Mouse (Mus musculus) liver (tissue): Measurements from ENCODE around the gene Zfp597.
"Not testable (repeated sequence)": the region's sequence is repeated elsewhere in the genome, so short reads cannot be mapped to it uniquely, and the experiment has no call there.

ENCODE experiments used
- DNase-seq: peaks from one replicate; pipeline ENCODE4 v3.0.0-alpha.2; 2020; ENCODE audit warnings: mixed read lengths

The Zfp597 gene

DNA sequence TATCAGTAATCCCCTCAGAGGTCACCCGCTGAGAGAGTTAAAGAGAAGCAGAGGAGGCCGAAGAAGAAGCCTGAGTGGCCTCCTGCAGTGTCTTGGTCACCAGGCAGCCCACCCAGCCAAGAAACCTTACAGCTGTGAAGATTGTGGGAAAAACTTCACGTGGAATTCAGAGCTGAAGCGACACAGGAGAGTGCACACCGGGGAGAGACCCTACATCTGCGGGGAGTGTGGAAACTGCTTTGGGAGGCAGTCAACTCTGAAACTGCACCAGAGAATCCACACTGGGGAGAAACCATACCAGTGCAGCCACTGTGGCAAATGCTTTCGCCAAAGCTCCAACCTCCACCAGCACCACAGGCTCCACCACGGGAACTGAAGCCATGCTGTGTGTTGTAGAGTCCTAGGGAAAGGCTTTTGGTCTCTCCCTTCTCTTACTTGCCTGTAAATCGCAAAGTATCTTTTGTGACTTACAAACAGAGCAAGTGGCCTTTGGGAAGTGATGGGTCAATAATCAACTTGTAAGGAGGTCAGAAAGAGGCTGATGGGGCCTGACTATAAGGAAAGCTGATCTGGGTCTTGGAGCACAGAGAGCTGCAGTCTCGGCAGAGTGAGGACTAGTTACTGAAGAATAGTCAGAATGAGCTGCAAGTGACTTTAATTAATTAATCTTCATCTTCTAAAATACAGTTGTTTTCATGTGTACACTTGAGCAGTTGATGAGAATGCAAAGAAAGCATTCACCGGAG, 29.8 kb downstream of the Zfp597 start:
- no peak for DNase-seq

DNA sequence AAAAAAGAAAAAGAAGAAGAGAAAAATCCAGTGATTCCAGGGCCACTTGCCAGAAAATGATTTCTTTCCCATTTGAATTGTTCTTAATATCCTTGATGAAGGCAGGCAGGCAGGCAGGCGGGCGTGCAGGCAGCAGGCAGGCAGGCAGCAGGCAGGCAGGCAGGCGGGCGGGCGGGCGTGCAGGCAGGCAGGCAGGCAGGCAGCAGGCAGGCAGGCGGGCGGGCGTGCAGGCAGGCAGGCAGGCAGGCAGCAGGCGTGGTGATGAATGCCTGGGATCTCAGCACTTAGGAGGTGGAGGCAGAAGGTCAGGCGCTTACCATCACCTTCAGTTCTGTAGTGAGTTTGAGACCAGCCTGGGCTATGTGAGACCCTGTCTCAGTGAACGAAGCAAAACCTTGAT, 31.8 kb downstream of the Zfp597 start:
- peak; percentile 32 for DNase-seq

GRCm38 (mm10) chr16:3851301-3851700, 33.1 kb downstream of the Zfp597 start:
- not testable (repeated sequence) for DNase-seq

DNA sequence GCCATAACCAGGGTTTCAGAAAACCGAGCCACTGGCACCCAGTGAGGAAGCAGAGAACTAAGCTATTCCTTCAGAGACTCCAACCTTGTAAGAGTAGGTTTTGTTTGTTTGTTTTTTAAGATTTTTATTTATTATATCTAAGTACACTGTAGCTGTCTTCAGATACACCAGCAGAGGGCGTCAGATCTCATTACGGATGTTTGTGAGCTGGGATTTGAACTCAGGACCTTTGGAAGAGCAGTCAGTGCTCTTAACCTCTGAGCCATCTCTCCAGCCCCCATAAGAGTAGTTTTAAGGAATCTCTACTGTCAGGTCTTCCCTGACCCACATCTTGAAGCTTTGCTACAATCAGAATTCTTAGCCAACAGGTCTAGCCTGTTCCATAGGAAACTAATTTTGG, 35.9 kb downstream of the Zfp597 start:
- no peak for DNase-seq

- DNase-seq: no peak
These were observed 36.5 kb downstream of the Zfp597 start for GRCm38 (mm10) chr16:3847871-3848270.

DNA sequence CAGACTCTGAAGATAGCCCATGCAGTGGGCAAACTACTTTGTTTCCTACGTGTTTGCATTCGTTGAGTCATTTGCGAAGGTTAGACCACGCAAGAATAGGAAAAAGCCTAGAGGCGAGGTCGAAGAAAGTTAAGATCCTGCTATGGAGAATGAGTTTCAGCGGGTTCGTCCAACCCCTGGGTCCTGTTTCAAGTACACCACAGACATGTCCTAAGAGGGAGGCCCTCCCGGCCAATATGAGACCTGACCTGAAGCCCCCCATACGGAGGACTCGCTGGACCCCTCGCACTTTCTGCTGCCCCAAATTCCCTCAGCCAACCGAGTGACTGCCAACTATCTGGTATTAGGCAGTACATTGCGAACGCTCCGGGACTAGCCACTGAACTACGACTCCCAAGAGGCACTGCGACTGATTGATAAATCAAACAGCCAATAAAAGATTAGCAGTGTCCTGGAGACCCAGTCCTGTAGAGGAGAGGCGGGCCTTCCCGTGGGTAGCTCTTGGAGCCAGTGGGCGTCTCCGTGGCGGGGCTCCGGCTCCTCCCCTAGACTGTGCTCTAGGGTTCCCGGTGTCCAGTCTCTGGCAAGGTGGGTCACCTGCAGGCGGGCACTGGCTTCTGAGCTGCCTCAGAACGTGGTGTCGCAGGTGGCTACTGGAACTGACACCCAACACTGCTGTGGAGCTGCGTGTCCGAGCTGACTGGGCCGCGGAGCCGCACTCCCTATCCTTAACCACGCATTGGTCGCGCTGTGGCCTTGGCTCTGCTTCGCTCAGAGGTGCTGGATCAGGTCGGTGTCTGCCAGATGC, 37.4 kb downstream of the Zfp597 start, which contains the start of gene Zfp174:
Zfp174 (plus strand) TSS at position 558 of the 808 bp plus-strand sequence.
- DNase-seq: peak; percentile 93

- no peak for DNase-seq
These were observed 40.6 kb downstream of the Zfp597 start for GRCm38 (mm10) chr16:3843796-3844195.

DNA sequence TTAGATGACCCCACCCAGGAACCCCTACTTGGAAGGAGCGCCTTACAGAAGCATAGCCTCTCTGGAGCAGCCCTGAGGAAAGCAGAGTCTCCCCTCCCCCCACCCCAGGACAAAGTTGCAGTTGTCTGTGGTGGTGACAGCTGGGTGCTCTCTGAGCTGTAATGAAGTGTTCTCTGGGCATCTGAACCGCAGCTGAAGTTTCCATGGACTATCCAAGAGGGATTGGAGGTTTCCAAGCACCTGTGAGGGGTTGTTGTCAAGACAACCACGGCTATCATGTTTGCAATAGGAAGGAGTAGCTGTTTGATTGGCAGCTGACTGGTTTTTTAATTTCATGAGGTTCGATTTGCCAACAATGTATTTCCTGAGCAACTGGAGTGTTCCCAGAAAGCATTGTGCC, 41.4 kb downstream of the Zfp597 start:
- DNase-seq: peak; percentile 5

DNA sequence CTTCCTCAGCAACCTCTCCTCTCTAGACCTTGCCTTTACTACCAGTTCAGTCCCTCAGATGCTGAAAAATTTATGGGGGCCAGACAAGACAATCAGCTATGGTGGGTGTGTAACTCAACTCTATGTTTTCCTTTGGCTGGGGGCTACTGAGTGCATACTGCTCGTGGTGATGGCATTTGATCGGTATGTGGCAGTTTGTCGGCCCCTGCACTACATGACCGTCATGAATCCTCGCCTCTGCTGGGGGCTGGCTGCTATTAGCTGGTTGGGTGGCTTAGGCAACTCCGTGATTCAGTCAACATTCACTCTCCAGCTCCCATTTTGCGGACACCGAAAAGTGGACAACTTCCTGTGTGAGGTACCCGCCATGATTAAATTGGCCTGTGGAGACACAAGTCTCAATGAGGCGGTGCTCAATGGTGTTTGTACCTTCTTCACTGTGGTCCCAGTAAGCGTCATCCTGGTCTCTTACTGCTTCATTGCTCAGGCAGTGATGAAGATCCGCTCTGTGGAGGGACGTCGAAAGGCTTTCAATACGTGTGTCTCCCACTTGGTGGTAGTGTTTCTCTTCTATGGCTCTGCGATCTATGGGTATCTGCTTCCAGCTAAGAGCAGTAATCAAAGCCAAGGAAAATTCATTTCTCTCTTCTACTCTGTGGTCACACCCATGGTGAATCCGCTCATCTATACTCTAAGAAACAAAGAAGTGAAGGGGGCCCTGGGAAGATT, 45.0 kb downstream of the Zfp597 start:
- DNase-seq: no peak

GRCm38 (mm10) chr16:3835461-3835860, 48.9 kb downstream of the Zfp597 start:
- no peak for DNase-seq

- DNase-seq: no peak
These were observed 53.7 kb downstream of the Zfp597 start, which contains the start of gene Olfr15 for GRCm38 (mm10) chr16:3830588-3831109. Gene Olfr15, plus strand, starts transcription at chr16:3830878.

DNA sequence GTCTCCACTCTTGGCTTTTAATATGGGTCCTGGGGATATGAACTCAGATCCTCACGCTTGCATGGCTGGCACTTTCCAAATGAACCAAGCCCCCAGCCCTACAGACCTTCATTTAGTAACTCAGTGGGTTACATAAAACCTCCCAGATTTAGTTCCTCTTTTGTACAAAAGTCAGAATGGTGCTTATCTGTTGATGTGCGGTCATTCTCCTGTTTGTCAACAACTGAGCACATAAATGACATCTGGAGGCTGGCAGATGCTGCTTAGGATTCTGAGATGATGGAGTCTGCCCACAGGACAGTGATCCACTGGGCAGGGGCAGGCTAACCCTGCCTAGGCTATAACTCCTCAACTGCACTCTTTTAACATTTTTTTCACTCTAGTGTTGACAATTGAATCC, 54.6 kb downstream of the Zfp597 start:
- DNase-seq: no peak

DNA sequence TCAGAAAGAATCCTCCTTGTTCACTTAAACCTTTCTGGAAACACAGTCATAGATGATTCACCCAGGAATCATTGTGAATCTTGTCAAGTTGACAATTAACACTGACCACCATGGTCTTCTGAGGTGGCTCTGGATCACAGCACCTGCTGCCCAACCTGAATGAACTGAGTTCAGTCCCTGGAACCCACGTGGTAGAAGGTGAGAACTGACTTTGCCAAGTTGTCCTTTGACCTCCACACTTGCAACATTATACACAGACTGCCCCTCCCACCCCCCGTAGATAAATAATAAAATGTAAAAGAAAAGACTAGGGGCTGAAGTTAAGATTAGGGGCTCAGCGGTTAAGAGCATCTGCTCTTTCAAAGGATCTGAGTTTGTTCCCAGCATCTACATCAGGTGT, 56.3 kb downstream of the Zfp597 start:
- DNase-seq: no peak

DNA sequence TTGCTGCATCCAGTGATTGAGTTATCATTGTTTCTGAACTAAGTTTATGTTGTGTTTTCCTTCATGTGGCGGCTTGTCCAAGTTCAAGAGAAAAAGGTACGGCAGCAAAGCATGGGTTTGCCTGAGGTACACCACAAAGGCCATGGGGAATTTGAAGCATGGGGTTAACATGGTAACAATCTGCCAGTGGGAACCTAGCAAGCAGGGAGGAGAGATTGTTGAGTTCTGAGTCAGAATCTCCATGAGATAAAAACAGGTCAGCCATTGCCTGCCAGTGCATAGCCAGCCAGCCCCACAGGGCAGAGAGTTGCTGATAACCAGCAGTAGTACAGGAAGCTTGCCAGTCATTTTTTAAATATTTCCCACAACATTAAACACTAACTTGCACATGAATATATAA, 64.2 kb downstream of the Zfp597 start:
- DNase-seq: no peak

- not testable (repeated sequence) for DNase-seq
These were observed 69.7 kb downstream of the Zfp597 start for GRCm38 (mm10) chr16:3814667-3815066.
